In the genomic region with DNA sequence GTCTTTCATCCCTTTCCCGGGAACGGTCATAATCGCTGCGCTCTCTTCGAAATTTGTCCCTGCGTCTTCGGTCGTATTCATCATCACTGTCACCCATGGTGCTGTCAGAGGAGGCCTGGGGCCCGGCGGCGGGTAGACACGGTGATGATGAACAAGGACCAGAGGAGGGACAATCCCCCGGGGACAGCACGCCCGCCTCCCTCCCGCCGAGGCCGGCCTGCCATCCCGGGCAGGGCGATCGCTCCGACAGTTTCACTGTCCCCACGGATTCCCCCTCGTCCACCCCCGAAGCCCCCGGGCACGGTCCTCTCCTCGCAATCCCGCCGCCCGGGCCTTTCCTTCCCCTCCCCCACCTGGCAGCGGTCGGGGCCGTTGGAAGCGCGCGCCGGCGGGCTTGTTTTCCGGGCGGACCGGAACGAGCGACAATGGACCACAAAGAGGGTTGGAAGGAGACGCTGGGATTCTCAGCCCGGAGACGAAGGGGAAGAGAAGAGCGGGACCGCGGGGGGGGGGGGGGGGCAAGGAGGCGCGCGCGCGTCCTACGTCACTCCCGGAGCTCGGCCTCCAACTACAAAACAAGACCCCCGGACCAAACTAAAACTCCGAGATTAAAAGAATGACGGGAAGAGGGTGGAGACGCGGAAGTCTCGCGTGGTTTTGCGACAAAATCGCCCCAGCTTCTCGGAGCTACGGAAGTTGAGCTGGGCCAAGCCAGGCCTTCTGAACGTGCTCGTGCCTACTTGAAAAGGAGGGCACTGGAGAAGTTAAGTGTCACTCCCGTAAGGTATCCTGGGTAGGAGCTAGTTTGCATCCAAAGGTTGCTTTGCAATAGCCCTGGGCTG, we compare ENCODE assay signal across 7 mouse cellular contexts. TPM values are rescaled to one million over a fixed set of nuclear protein-coding genes. Genes with fewer than 3 reads are reported as not detected.
DNase-seq lines count a peak whose midpoint lies in the region; ATAC-seq lines count a peak whose summit lies in the region.

A gene (minus strand): TSS at position 604 of the 842 bp plus-strand sequence.

- H3K9ac ChIP-seq in intestine, embryonic 16.5 days (ENCODE audit: low read depth, low read length), result peak within 1 kb of the TSS; percentile 95
- H3K9ac ChIP-seq in midbrain, embryonic 13.5 days (replicated peaks), result peak within 1 kb of the TSS; percentile 99

- peaks cover 30% of the 10 kb centered on the region for H3K36me3 ChIP-seq in intestine, embryonic 16.5 days (ENCODE audit: control insufficient read depth, insufficient read depth, low read length)
- H3K36me3 ChIP-seq in limb, embryonic 10.5 days, result peaks cover 77% of the 10 kb centered on the region
- H3K36me3 ChIP-seq in midbrain, embryonic 13.5 days, result peaks cover 44% of the 10 kb centered on the region

- peak within 1 kb of the TSS; percentile 94 for H3K27ac ChIP-seq in intestine, embryonic 16.5 days (ENCODE audit: low read length)
- H3K27ac ChIP-seq in limb, embryonic 10.5 days, result peak within 1 kb of the TSS; percentile 98
- peak within 1 kb of the TSS; percentile 97 for H3K27ac ChIP-seq in midbrain, embryonic 13.5 days

- 0 out of 2 replicates have a peak, but pooled peaks cover 3% of the 10 kb centered on the region for H3K9me3 ChIP-seq in intestine, embryonic 16.5 days (ENCODE audit: control insufficient read depth, low read length)
- no peaks in the 10 kb centered on the region for H3K9me3 ChIP-seq in limb, embryonic 10.5 days (replicated peaks)
- H3K9me3 ChIP-seq in midbrain, embryonic 13.5 days, result no peaks in the 10 kb centered on the region

- WGBS in intestine, embryonic 16.5 days, result under 1% methylated on average over 69 of the region's 72 CpGs
- under 1% methylated on average over 72 of the region's 72 CpGs for WGBS in limb, embryonic 10.5 days
- under 1% methylated on average over 55 of the region's 72 CpGs for WGBS in midbrain, embryonic 13.5 days

- no peaks in the 10 kb centered on the region for H3K27me3 ChIP-seq in intestine, embryonic 16.5 days (replicated peaks; ENCODE audit: control insufficient read depth, insufficient read depth, low read length)
- no peaks in the 10 kb centered on the region for H3K27me3 ChIP-seq in limb, embryonic 10.5 days (ENCODE audit: low read depth, poor library complexity, severe bottlenecking)
- no peaks in the 10 kb centered on the region for H3K27me3 ChIP-seq in midbrain, embryonic 13.5 days

- peak; percentile 91 for DNase-seq in adrenal gland, postnatal 10 days
- peak; percentile 94 for DNase-seq in embryo, embryonic 9.5 days (ENCODE audit: extremely low spot score)
- peak; percentile 75 to 89 for DNase-seq in gastrocnemius, postnatal 4 days (ENCODE audit: low spot score in 2 of 2)
- DNase-seq in limb, embryonic 10.5 days (ENCODE audit: low spot score), result peak; percentile 90
- peak; percentile 82 for DNase-seq in spleen, adult 12 weeks (ENCODE audit: low spot score)

- H3K4me2 ChIP-seq in intestine, embryonic 16.5 days (ENCODE audit: low read depth, low read length), result peak within 1 kb of the TSS; percentile 57
- H3K4me2 ChIP-seq in midbrain, embryonic 13.5 days (replicated peaks), result peak within 1 kb of the TSS; percentile 80

- peak within 1 kb of the TSS; percentile 88 for H3K4me3 ChIP-seq in intestine, embryonic 16.5 days (ENCODE audit: low read length)
- H3K4me3 ChIP-seq in limb, embryonic 10.5 days, result peak within 1 kb of the TSS; percentile 97
- H3K4me3 ChIP-seq in midbrain, embryonic 13.5 days (replicated peaks), result peak within 1 kb of the TSS; percentile 93

- peaks cover 26% of the 10 kb centered on the region for H3K4me1 ChIP-seq in intestine, embryonic 16.5 days (ENCODE audit: control insufficient read depth, insufficient read depth, low read length)
- H3K4me1 ChIP-seq in limb, embryonic 10.5 days, result peaks cover 39% of the 10 kb centered on the region
- peaks cover 48% of the 10 kb centered on the region for H3K4me1 ChIP-seq in midbrain, embryonic 13.5 days (replicated peaks)

- ATAC-seq in intestine, embryonic 16.5 days, result peak; percentile 89
- peak; percentile 87 for ATAC-seq in midbrain, embryonic 13.5 days

RNA-seq across cellular contexts. Expression of the gene that starts here (rescaled TPM):
- 100 to 1,000 TPM; 130 to 173 TPM for total RNA-seq in adrenal gland, postnatal 10 days (2021)
- 100 to 1,000 TPM; 113 to 138 TPM for total RNA-seq in gastrocnemius, postnatal 4 days (2021)
- 106 and 113 TPM in 2 replicates for polyA plus RNA-seq in intestine, embryonic 16.5 days (2015; fragmentation: Nextera tagmentation; extraction: Ambion mirVana)
- polyA plus RNA-seq in limb, embryonic 10.5 days (2016; fragmentation: Nextera tagmentation; extraction: Ambion mirVana), result 200 and 201 TPM in 2 replicates
- polyA plus RNA-seq in midbrain, embryonic 13.5 days (2015; fragmentation: Nextera tagmentation; extraction: Ambion mirVana), result 116 and 123 TPM in 2 replicates

Comparison
In these comparisons a context has a peak if more than half of its experiments do, and no peak if none do; other contexts are left out.
1. Peak in every context shown above with its lines: DNase-seq, ATAC-seq, H3K4me3 ChIP-seq and H3K27ac ChIP-seq.